Mouse (Mus musculus) ES-E14 (cell line): ENCODE measurements around the gene Tmem18.

Experiments used
- CHD2 ChIP-seq: IDR thresholded peaks from 2 replicates; pipeline ENCODE4 v1.6.1; 2014; ENCODE audit warnings: mild to moderate bottlenecking, low read depth, low read length, inconsistent platforms
- MAFK ChIP-seq: IDR thresholded peaks from 2 replicates; pipeline ENCODE4 v1.6.1; 2014; ENCODE audit warnings: mild to moderate bottlenecking, low read depth, low read length, inconsistent platforms; ENCODE audit not compliant: insufficient read depth
- ZC3H11A ChIP-seq: IDR thresholded peaks from 2 replicates; pipeline ENCODE4 v1.6.1; 2012; ENCODE audit warnings: low read depth, mild to moderate bottlenecking, inconsistent platforms, low read length, borderline replicate concordance
- ZNF384 ChIP-seq: IDR thresholded peaks from 2 replicates; pipeline ENCODE4 v1.6.1; 2012; ENCODE audit warnings: low read depth, low read length, inconsistent platforms

DNA sequence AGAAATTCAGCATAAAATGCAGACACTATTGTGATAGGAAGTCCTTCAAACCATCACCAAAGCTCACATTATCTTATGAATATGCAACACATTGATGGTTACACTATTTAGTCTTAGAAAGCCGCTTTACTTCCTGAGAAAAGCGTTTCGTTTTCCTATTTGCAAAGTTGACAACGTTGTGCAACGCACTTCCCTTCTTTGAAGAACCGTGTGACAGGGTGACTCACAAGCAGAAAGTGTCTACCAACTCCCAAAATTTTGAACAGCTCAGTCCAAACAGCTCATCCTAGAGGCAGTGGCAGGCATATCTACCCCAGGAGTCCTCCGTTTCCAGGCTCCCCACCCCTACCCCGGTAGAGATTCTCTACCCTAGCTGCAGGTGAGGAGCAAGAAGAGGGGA is 22.5 kb downstream of the Tmem18 start:
- TF ChIP-seq ZNF384: no peak
- TF ChIP-seq ZC3H11A: no peak
- TF ChIP-seq MAFK: no peak
- TF ChIP-seq CHD2: no peak
